8 mouse cellular contexts compared by ENCODE assay signal in the genomic region with DNA sequence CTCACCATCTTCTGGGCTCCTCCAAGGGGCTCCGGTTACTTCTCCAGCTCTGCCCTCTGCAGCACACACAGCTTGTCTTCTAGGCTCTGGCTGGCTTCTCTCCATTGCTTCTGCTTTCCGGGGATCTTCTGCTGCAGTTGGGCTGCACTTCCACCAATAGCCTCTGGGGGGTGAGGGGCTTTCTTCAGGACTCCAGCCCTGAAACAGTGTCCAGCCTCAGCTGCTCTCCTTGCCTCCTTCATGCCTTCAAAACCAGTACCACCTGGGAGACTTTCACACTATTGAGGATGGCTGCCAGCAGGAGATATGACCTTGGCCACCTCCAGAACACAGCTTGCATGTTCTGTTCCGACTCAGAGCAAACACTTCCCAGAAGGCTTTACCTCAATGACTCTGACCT.
DNase-seq lines count a peak whose midpoint lies in the region; ATAC-seq and TF ChIP-seq lines count a peak whose summit lies in the region.

No protein-coding gene starts in this region.

- no peak for TF ChIP-seq EP300 in CH12.LX (IDR thresholded peaks at IDR 0.05; ENCODE audit: low read length)

- no peak overlapping the region for H3K4me2 ChIP-seq in kidney, postnatal 0 days (ENCODE audit: low read length)
- H3K4me2 ChIP-seq in CH12.LX (ENCODE audit: insufficient read depth, low read depth, poor library complexity, severe bottlenecking), result no peak overlapping the region

- H3K9me3 ChIP-seq in kidney, postnatal 0 days (replicated peaks; ENCODE audit: low read length), result no peaks in the 10 kb centered on the region
- peaks cover 10% of the 10 kb centered on the region for H3K9me3 ChIP-seq in CH12.LX (replicated peaks; ENCODE audit: low read length)

- 60% methylated on average over 3 of the region's 3 CpGs for WGBS in kidney, postnatal 0 days

- H3K9ac ChIP-seq in kidney, postnatal 0 days (ENCODE audit: low read depth, low read length), result no peak overlapping the region
- H3K9ac ChIP-seq in CH12.LX (ENCODE audit: insufficient read depth, low read depth), result no peak overlapping the region

- dilution Hi-C loops in CH12.LX (cut with MboI; ENCODE audit: extremely low pct_ligation_motif_present, extremely low pct_unique_long_range_greater_than_20kb, low sequenced_read_pairs), result no loop called here

- H3K27me3 ChIP-seq in kidney, postnatal 0 days (ENCODE audit: insufficient read depth, low read length), result no peaks in the 10 kb centered on the region
- H3K27me3 ChIP-seq in CH12.LX (replicated peaks), result peaks cover 21% of the 10 kb centered on the region

- H3K4me3 ChIP-seq in kidney, postnatal 0 days (replicated peaks; ENCODE audit: low read depth, low read length), result no peak overlapping the region
- H3K4me3 ChIP-seq in CH12.LX (replicated peaks in 1 of 3; ENCODE audit: low read depth in 2 of 3, low read length in 2 of 3, poor library complexity in 1 of 3), result no peak overlapping the region

- no peak for DNase-seq in kidney, postnatal 0 days (ENCODE audit: low spot score)
- DNase-seq in kidney, adult 11 months, result no peak
- DNase-seq in CH12.LX (ENCODE audit: extremely low read depth) (peak; percentile 32), NIH3T3 (ENCODE audit: low read depth) (peak; percentile 38)
- DNase-seq in lung, postnatal 10 days, result peak; percentile 21
- DNase-seq in right cerebral cortex, postnatal 14 days, result no peak
- DNase-seq in urinary bladder, adult 18-20 months (ENCODE audit: low spot score in 2 of 2), result no peak
- no peak for DNase-seq in layer of hippocampus, adult 18-20 months (ENCODE audit: low spot score in 2 of 2)

- H3K79me2 ChIP-seq in CH12.LX (replicated peaks; ENCODE audit: control insufficient read depth, extremely low read depth, insufficient read depth, poor library complexity, severe bottlenecking), result no peaks in the 10 kb centered on the region

- no peaks in the 10 kb centered on the region for H3K4me1 ChIP-seq in kidney, postnatal 0 days (replicated peaks; ENCODE audit: insufficient read depth, low read length)
- H3K4me1 ChIP-seq in CH12.LX (ENCODE audit: control insufficient read depth in 1 of 2, insufficient read depth in 2 of 2), result no peaks in the 10 kb centered on the region

- no peak for ATAC-seq in kidney, postnatal 0 days (replicated peaks; ENCODE audit: low FRiP score, low read depth)

- TF ChIP-seq CTCF in kidney, postnatal 0 days (IDR thresholded peaks at IDR 0.05; ENCODE audit: low read depth), result peak; percentile 56
- peak; percentile 15 to 57; a peak in 2 of 4 replicates for TF ChIP-seq CTCF in CH12.LX (conservative IDR thresholded peaks at IDR 0.05 in 1 of 2, IDR thresholded peaks at IDR 0.05 in 1 of 2; ENCODE audit: low read depth in 2 of 2, low read length in 2 of 2)

- TF ChIP-seq POLR2A in CH12.LX (IDR thresholded peaks at IDR 0.05; ENCODE audit: low read depth, low read length), result no peak

- in situ Hi-C loops in CH12.LX (cut with MboI; ENCODE audit: low pct_ligation_motif_present, low pct_unique_long_range_greater_than_20kb, low sequenced_read_pairs), result no loop called here

- no peaks in the 10 kb centered on the region for H3K36me3 ChIP-seq in kidney, postnatal 0 days (ENCODE audit: insufficient read depth, low read length)
- H3K36me3 ChIP-seq in CH12.LX (replicated peaks in 1 of 2; ENCODE audit: control insufficient read depth in 1 of 2, insufficient read depth in 1 of 2, low read length in 1 of 2), result no peaks in the 10 kb centered on the region

- no peak overlapping the region for H3K27ac ChIP-seq in kidney, postnatal 0 days
- H3K27ac ChIP-seq in CH12.LX (ENCODE audit: insufficient read depth, low read depth), result no peak overlapping the region

- TF ChIP-seq RAD21 in CH12.LX (IDR thresholded peaks at IDR 0.05; ENCODE audit: low read depth, low read length), result no peak; the same call in none of the 2 replicates

TF ChIP-seq in CH12.LX, 34 proteins besides CTCF, POLR2A, EP300 and RAD21:
- TF ChIP-seq POLR2AphosphoS2 (IDR thresholded peaks at IDR 0.05; ENCODE audit: low read depth, low read length), result no peak
TF ChIP-seq in CH12.LX: peak in this region for 0.

Comparison
In these comparisons a context has a peak if more than half of its experiments do, and no peak if none do; other contexts are left out.
1. DNase-seq: peak in CH12.LX (single experiment), NIH3T3 (single experiment) and lung, postnatal 10 days (single experiment); none in kidney, postnatal 0 days (single experiment), kidney, adult 11 months (single experiment), right cerebral cortex, postnatal 14 days (single experiment), urinary bladder, adult 18-20 months (0 of 2) and layer of hippocampus, adult 18-20 months (0 of 2).